Mouse (Mus musculus): ENCODE measurements at regions not wholly inside any gene's neighbourhood (a gene's known extent, or its start where the extent isn't known, plus 50 kb on each side); places are given as distances from the start of the nearest gene placed in this dataset.

DNA sequence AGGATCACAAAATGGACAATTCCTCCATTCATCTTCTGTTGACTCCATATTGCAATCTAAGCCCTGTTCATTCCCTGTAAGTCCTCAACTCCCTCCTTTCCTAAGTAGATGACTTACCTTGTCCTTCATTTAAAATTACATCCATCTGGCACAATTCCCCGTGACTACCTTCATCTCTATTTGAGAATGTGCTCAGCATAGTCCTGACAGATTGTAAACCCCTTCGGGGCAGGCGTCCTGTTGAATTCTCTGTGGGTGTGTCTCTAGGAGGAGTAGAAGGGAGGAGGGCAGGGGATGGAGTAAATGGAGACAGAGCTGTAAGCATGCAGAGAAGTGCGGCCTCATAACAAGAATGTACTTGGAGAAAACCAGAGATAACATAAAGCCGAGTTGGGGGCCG lies 79.1 kb upstream of the Astn2 start:
- Histone ChIP-seq H3K9ac (ENCODE audit: low read depth, low read length) (no peak overlapping the region), H3K4me1 (ENCODE audit: control insufficient read depth, insufficient read depth, low read length) (no peaks in the 10 kb centered on the region), H3K79me2 (replicated peaks; ENCODE audit: control insufficient read depth, insufficient read depth, low read length) (no peaks in the 10 kb centered on the region), H3K27ac (no peak overlapping the region), H3K27me3 (ENCODE audit: control insufficient read depth, insufficient read depth, low read length) (no peaks in the 10 kb centered on the region), H3K4me3 (no peak overlapping the region), H3K36me3 (ENCODE audit: control insufficient read depth, insufficient read depth, low read length) (no peaks in the 10 kb centered on the region)
- no peak for DNase-seq
- no peak for TF ChIP-seq CTCF (IDR thresholded peaks at IDR 0.05)
- 62% methylated on average over 6 of the region's 6 CpGs for WGBS
- intact Hi-C loops (cut with DNase I): no loop called here

- Histone ChIP-seq H3K27ac (0 out of 2 replicates have a peak overlapping the region, but pooled peaks have one; percentile 15), H3K79me2 (replicated peaks; ENCODE audit: control insufficient read depth, insufficient read depth, low read length) (no peaks in the 10 kb centered on the region), H3K4me3 (no peak overlapping the region), H3K36me3 (ENCODE audit: control insufficient read depth, insufficient read depth, low read length) (no peaks in the 10 kb centered on the region), H3K4me1 (ENCODE audit: control insufficient read depth, insufficient read depth, low read length) (no peaks in the 10 kb centered on the region), H3K27me3 (ENCODE audit: control insufficient read depth, insufficient read depth, low read length) (no peaks in the 10 kb centered on the region), H3K9ac (ENCODE audit: low read depth, low read length) (no peak overlapping the region)
- TF ChIP-seq POLR2A (IDR thresholded peaks at IDR 0.05; ENCODE audit: insufficient read depth, low read depth, low read length) (no peak), EP300 (IDR thresholded peaks at IDR 0.05; ENCODE audit: insufficient read depth, low read depth, low read length) (no peak), CTCF (IDR thresholded peaks at IDR 0.05) (no peak)
- peak; percentile 67 to 78 for DNase-seq
- 17% methylated on average over 2 of the region's 2 CpGs for WGBS
- intact Hi-C loops (cut with DNase I): no loop called here
These were observed 78.3 kb upstream of the Astn2 start for GRCm38 (mm10) chr4:66482495-66483291.

DNA sequence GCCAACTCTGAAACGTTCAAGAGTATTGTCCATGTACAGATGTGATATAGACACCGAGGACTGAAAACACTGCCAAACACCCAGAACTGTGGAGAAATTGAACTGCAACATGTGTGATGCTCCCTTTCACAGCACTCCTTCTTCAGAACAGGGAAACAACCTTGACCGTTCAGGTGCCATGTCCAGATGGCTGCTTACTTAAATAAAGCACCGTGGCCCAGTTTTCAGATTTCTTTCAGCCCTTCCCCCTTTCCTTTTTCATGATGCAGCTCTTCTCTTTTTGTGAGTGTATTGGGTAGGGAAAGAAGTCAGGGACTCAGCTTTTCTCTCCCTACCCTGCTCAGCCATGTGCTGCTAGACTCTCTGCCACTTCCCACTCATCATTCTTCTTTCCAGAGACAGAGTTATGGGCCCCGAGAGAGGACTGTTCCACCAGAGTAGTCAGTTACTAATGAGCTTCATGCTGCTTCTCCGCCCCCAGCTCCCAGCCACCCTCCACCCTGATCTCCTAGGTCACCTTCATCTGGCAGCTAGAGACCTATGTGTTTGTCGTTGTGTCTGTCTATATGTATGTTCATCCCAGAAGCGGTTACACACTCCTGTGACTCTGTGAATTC lies 74.3 kb upstream of the Astn2 start:
- H3K27ac ChIP-seq: no peak overlapping the region

More for the DNA sequence above, 74.3 kb upstream of the Astn2 start:
- TF ChIP-seq EP300 (IDR thresholded peaks at IDR 0.05; ENCODE audit: insufficient read depth, low read depth, low read length): no peak
- TF ChIP-seq POLR2A (IDR thresholded peaks at IDR 0.05; ENCODE audit: insufficient read depth, low read depth, low read length): no peak
- no peak for TF ChIP-seq CTCF (IDR thresholded peaks at IDR 0.05)
- no peak overlapping the region for H3K4me3 ChIP-seq
- DNase-seq: no peak
- H3K36me3 ChIP-seq (ENCODE audit: control insufficient read depth, insufficient read depth, low read length): no peaks in the 10 kb centered on the region
- H3K27me3 ChIP-seq (ENCODE audit: control insufficient read depth, insufficient read depth, low read length): no peaks in the 10 kb centered on the region
- H3K79me2 ChIP-seq (replicated peaks; ENCODE audit: control insufficient read depth, insufficient read depth, low read length): no peaks in the 10 kb centered on the region
- no peaks in the 10 kb centered on the region for H3K4me1 ChIP-seq (ENCODE audit: control insufficient read depth, insufficient read depth, low read length)
- intact Hi-C loops (cut with DNase I): no loop called here
- H3K9ac ChIP-seq (ENCODE audit: low read depth, low read length): no peak overlapping the region
- WGBS: 77% methylated on average over 8 of the region's 8 CpGs
